Mouse (Mus musculus) left cerebral cortex, postnatal 10 days (tissue): ENCODE measurements around the gene Rnf25. TPM values are rescaled to one million over a fixed set of nuclear protein-coding genes. Genes with fewer than 3 reads are reported as not detected.

ENCODE experiments used
- microRNA-seq: library from miRNA; unstranded; fragments of <30 nt; microRNA quantifications from one replicate; pipeline ENCODE4 v1.2.0, GENCODE M21; 2022
- total RNA-seq, 2 experiments: library from RNA; stranded (reverse); gene quantifications; 2 replicates each; pipeline ENCODE4 v1.2.3; 2021

Rnf25 gene
- total RNA-seq, 2 experiments from 2014 or later = 55.7 to 59.1 TPM

Small RNA genes within 50 kb of the gene (microRNA-seq; reads per million reads assigned to microRNA genes)
- not detected for gene Gm25035

Other genes starting within 250 kb of the Rnf25 start
- under 1 TPM; 0.41 to 0.45 TPM for gene Catip, start 239.3 kb downstream of the Rnf25 start, total RNA-seq
- 1 to 10 TPM; 1.9 to 2.7 TPM for gene Slc11a1, start 226.2 kb downstream of the Rnf25 start, total RNA-seq
- 10 to 100 TPM; 17.8 to 17.9 TPM for gene Ctdsp1, start 209.9 kb downstream of the Rnf25 start, total RNA-seq
- under 1 TPM; 0.89 to 0.92 TPM for gene Vil1, start 192.0 kb downstream of the Rnf25 start, total RNA-seq
- 10 to 100 TPM; 38.6 to 41.1 TPM for gene Cnot9, start 95.3 kb downstream of the Rnf25 start, total RNA-seq
- 10 to 100 TPM in 1 of 2 experiments, 1 to 10 TPM in 1; 7.6 to 10.9 TPM for gene Plcd4, start 58.5 kb downstream of the Rnf25 start, total RNA-seq
- 10 to 100 TPM; 24.6 to 25.4 TPM for gene Usp37, start 57.1 kb downstream of the Rnf25 start, total RNA-seq
- gene Zfp142, start 13.2 kb downstream of the Rnf25 start, total RNA-seq = 10 to 100 TPM; 24.1 to 25.3 TPM
- gene Bcs1l, start 13.1 kb downstream of the Rnf25 start, total RNA-seq = 10 to 100 TPM; 21.2 to 23.1 TPM
- gene Stk36, start within 50 bp of the Rnf25 start, total RNA-seq = 1 to 10 TPM; 7.5 to 8.8 TPM
- 10 to 100 TPM; 21.3 to 28.2 TPM for gene Ttll4, start 60.3 kb upstream of the Rnf25 start, total RNA-seq
- 1 to 10 TPM in 1 of 2 experiments, under 1 TPM in 1; 0.75 to 1.3 TPM for gene Cyp27a1, start 112.2 kb upstream of the Rnf25 start, total RNA-seq
- gene Prkag3, start 147.8 kb upstream of the Rnf25 start, total RNA-seq = not detected
- 1 to 10 TPM; 1.2 to 1.7 TPM for gene Wnt6, start 170.5 kb upstream of the Rnf25 start, total RNA-seq
- 1 to 10 TPM in 1 of 2 experiments, under 1 TPM in 1; 0.87 to 1.1 TPM for gene Wnt10a, start 190.1 kb upstream of the Rnf25 start, total RNA-seq